Mouse (Mus musculus) lung, adult 2 months (tissue): ENCODE data around the gene A930004D18Rik.

Source experiments
- CTCF ChIP-seq: fragments of 200-500 bp; IDR thresholded peaks from 2 replicates; pipeline ENCODE4 v1.5.1; 2011; ENCODE audit warnings: mild to moderate bottlenecking, low read length, control low read depth; ENCODE audit not compliant: insufficient read depth
- POLR2A ChIP-seq: fragments of 200-500 bp; IDR thresholded peaks from 2 replicates; pipeline ENCODE4 v1.6.1; 2011; ENCODE audit warnings: low read depth, mild to moderate bottlenecking, control low read depth, low read length, borderline replicate concordance; ENCODE audit errors: extremely low read depth

- TF ChIP-seq CTCF (no peak), POLR2A (no peak)
These were observed 18.4 kb downstream of the A930004D18Rik start for GRCm38 (mm10) chr2:18019122-18019521.
